Mouse (Mus musculus) forebrain, postnatal 0 days (tissue): ENCODE data around the gene Iqck. TPM values are rescaled to one million over a fixed set of nuclear protein-coding genes. Genes with fewer than 3 reads are reported as not detected.
A peak's percentile ranks its signal among the peaks of the same experiment; 100 is the strongest.

Experiments
- ATAC-seq: fragments of 200-750 bp; cut with Nextera tagmentation; 2 replicates; pipeline ENCODE4 v1.8.0; 2017; ENCODE audit warnings: mild to moderate bottlenecking, moderate library complexity
- DNase-seq: peaks from one replicate; pipeline ENCODE4 v3.0.0-alpha.2; 2015
- H3K27ac ChIP-seq: fragments of 300-500 bp; sonication (generic); 2 replicates; pipeline ENCODE4 v1.5.1; 2014; ENCODE audit warnings: low read depth, mild to moderate bottlenecking, antibody characterized with exemption, low read length, moderate library complexity, mixed read lengths
- H3K27me3 ChIP-seq: fragments of 300-500 bp; sonication (generic); 2 replicates; pipeline ENCODE4 v1.6.1; 2014; ENCODE audit warnings: mild to moderate bottlenecking, low read length, mixed read lengths; ENCODE audit not compliant: insufficient read depth
- H3K36me3 ChIP-seq: fragments of 300-500 bp; sonication (generic); 2 replicates; pipeline ENCODE4 v1.6.1; 2014; ENCODE audit warnings: mild to moderate bottlenecking, moderate library complexity; ENCODE audit not compliant: insufficient read depth
- H3K4me1 ChIP-seq: fragments of 300-500 bp; sonication (generic); 2 replicates; pipeline ENCODE4 v1.6.1; 2014; ENCODE audit warnings: antibody characterized with exemption; ENCODE audit not compliant: insufficient read depth
- H3K4me2 ChIP-seq: fragments of 300-500 bp; sonication (generic); 2 replicates; pipeline ENCODE4 v1.6.1; 2014; ENCODE audit warnings: low read depth, mild to moderate bottlenecking, moderate library complexity
- H3K4me3 ChIP-seq: fragments of 300-500 bp; sonication (generic); 2 replicates; pipeline ENCODE4 v1.5.1; 2014; ENCODE audit warnings: low read depth, low read length, mixed read lengths
- H3K9ac ChIP-seq: fragments of 300-500 bp; sonication (generic); 2 replicates; pipeline ENCODE4 v1.6.1; 2014; ENCODE audit warnings: mild to moderate bottlenecking
- H3K9me3 ChIP-seq: fragments of 300-500 bp; sonication (generic); 2 replicates; pipeline ENCODE4 v1.6.1; 2016; ENCODE audit warnings: low read length
- CTCF ChIP-seq: sonication (generic); IDR thresholded peaks from 2 replicates; pipeline ENCODE4 v1.5.1; 2016; ENCODE audit warnings: antibody characterized with exemption, control low read depth, low read depth
- WGBS: fragments of 180-500 bp; shearing (Covaris S2); extraction: QIAGEN DNeasy Blood & Tissue Kit; methylation state at CpG from one replicate; pipeline ENCODE4 v1.1.7; 2014; 5-methylcytosine and 5-hydroxymethylcytosine counted together
- polyA plus RNA-seq: library from polyadenylated mRNA; unstranded; fragments of >200 nt; fragmentation: Nextera tagmentation; extraction: Ambion mirVana; gene quantifications from 2 replicates; pipeline ENCODE4 v1.2.1, GENCODE M21; 2015
- total RNA-seq: library from RNA; depleted of rRNA; stranded (reverse); fragments of >200 nt; gene quantifications from 2 replicates; pipeline ENCODE4 v1.2.3, GENCODE M21; 2014

Gene Iqck
- total and polyA plus RNA-seq, 2 experiments from 2014 or later: 6.2 to 7.1 TPM

DNA sequence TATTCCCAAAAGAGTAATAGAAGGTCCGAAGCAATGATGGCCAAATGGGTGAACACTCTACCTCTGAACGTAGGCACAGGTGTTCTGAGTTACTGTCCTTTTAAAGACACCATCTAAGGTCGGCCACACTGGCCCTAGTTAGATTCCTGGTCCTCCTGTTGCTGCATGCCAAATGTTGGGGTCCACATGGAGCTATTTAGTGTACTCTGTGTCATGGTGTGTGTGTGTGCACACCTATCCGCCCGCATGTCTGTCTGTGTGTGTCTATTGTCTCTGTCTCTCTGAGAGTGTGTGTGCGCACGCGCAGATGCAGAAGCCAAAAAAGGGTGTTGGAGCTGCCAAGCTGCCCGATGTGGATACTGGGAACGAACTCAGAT lies 121.6 kb downstream of the Iqck start:
- peak overlapping the region; percentile 45; the same call in 1 of the 2 replicates for H3K4me2 ChIP-seq
- H3K9ac ChIP-seq: no peak overlapping the region
- peak overlapping the region; percentile 71 for H3K27ac ChIP-seq
- H3K9me3 ChIP-seq: no peaks in the 10 kb centered on the region
- no peak overlapping the region for H3K4me3 ChIP-seq
- ATAC-seq (no peak), DNase-seq (no peak)
- H3K4me1 ChIP-seq: peaks cover 7% of the 10 kb centered on the region; the same call in 1 of the 2 replicates
- no peak for TF ChIP-seq CTCF
- H3K27me3 ChIP-seq: no peaks in the 10 kb centered on the region
- no peaks in the 10 kb centered on the region; the same call in 1 of the 2 replicates for H3K36me3 ChIP-seq
- 66% methylated on average over 10 of the region's 10 CpGs for WGBS

DNA sequence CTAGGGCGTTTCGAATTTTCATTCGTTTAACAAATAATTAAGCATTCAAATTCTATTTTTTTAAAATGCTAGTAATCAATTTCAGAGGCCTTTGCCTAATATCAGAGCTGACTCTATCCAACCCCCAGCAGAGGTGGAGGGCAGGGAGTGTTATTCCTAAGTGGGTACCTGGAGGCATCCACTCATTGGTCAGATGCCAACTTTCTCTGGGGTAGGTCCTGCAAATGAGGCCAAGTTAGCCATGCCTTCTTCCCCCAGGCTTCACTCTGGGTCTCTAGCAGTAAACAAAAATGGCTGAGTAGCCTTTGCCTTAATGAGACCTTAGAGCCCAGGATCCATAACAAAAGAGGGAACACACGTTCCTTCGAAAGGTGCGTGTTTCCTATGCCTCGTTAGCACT lies 123.6 kb downstream of the Iqck start:
- no peak overlapping the region for H3K4me2 ChIP-seq
- H3K4me3 ChIP-seq: no peak overlapping the region
- no peak for DNase-seq
- TF ChIP-seq CTCF: no peak
- H3K9me3 ChIP-seq: no peaks in the 10 kb centered on the region
- 70% methylated on average over 7 of the region's 7 CpGs for WGBS
- no peak for ATAC-seq
- no peak overlapping the region for H3K27ac ChIP-seq
- H3K36me3 ChIP-seq: no peaks in the 10 kb centered on the region; the same call in 1 of the 2 replicates
- peaks cover 7% of the 10 kb centered on the region; the same call in 1 of the 2 replicates for H3K4me1 ChIP-seq
- H3K9ac ChIP-seq: no peak overlapping the region
- no peaks in the 10 kb centered on the region for H3K27me3 ChIP-seq

DNA sequence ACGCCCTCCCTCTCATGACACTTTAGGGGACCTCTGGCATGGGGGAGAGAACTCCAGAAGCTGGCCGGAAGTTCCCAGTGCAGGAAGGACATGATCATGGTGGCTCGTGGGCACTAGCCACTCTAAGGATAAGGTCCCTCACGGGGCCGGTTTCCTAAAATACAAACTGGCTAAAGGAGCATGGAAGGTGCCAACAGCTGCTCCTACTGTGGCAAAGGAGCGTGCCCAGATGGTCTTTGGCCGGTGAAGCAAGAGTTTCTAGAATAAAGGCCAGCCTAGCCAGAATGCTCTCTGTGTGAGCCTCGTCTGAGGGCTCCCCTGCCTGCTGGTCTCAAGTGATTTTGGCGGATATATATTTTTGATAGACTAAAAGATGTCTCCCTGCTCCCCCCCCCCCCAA lies 124.2 kb downstream of the Iqck start:
- TF ChIP-seq CTCF: no peak
- no peak overlapping the region for H3K27ac ChIP-seq
- no peaks in the 10 kb centered on the region for H3K9me3 ChIP-seq
- ATAC-seq: no peak
- H3K27me3 ChIP-seq: no peaks in the 10 kb centered on the region
- WGBS: 58% methylated on average over 9 of the region's 9 CpGs
- no peak overlapping the region for H3K4me2 ChIP-seq
- peaks cover 7% of the 10 kb centered on the region; the same call in 1 of the 2 replicates for H3K4me1 ChIP-seq
- no peak overlapping the region for H3K4me3 ChIP-seq
- no peak overlapping the region for H3K9ac ChIP-seq
- H3K36me3 ChIP-seq: no peaks in the 10 kb centered on the region; the same call in 1 of the 2 replicates
- no peak for DNase-seq

- no peak overlapping the region for H3K9ac ChIP-seq
- no peaks in the 10 kb centered on the region; the same call in 1 of the 2 replicates for H3K36me3 ChIP-seq
- DNase-seq: no peak
- no peaks in the 10 kb centered on the region for H3K27me3 ChIP-seq
- H3K4me3 ChIP-seq: no peak overlapping the region
- no peak for TF ChIP-seq CTCF
- H3K4me1 ChIP-seq: peaks cover 7% of the 10 kb centered on the region; the same call in 1 of the 2 replicates
- no peak for ATAC-seq
- no peak overlapping the region for H3K27ac ChIP-seq
- H3K9me3 ChIP-seq: no peaks in the 10 kb centered on the region
- H3K4me2 ChIP-seq: no peak overlapping the region
- 81% methylated on average over 4 of the region's 4 CpGs for WGBS
These were observed 125.8 kb downstream of the Iqck start for GRCm38 (mm10) chr7:118981346-118981745.

GRCm38 (mm10) chr7:118981831-118982230 lies 126.3 kb downstream of the Iqck start:
- H3K27ac ChIP-seq: no peak overlapping the region
- H3K4me3 ChIP-seq: no peak overlapping the region
- peaks cover 6% of the 10 kb centered on the region; the same call in 1 of the 2 replicates for H3K4me1 ChIP-seq
- WGBS: 90% methylated on average over 5 of the region's 5 CpGs
- no peaks in the 10 kb centered on the region; the same call in 1 of the 2 replicates for H3K36me3 ChIP-seq
- no peak for TF ChIP-seq CTCF
- no peaks in the 10 kb centered on the region for H3K9me3 ChIP-seq
- no peak overlapping the region for H3K9ac ChIP-seq
- DNase-seq (no peak), ATAC-seq (no peak)
- no peaks in the 10 kb centered on the region for H3K27me3 ChIP-seq
- H3K4me2 ChIP-seq: no peak overlapping the region

- no peak overlapping the region for H3K4me3 ChIP-seq
- ATAC-seq: no peak
These were observed 127.0 kb downstream of the Iqck start for GRCm38 (mm10) chr7:118982586-118982985.

GRCm38 (mm10) chr7:118983961-118984360 lies 128.4 kb downstream of the Iqck start:
- Histone ChIP-seq H3K36me3 (no peaks in the 10 kb centered on the region; the same call in 1 of the 2 replicates), H3K4me1 (no peaks in the 10 kb centered on the region), H3K4me3 (no peak overlapping the region), H3K9ac (no peak overlapping the region), H3K27me3 (no peaks in the 10 kb centered on the region), H3K27ac (no peak overlapping the region), H3K4me2 (no peak overlapping the region), H3K9me3 (no peaks in the 10 kb centered on the region)
- DNase-seq: peak; percentile 62
- no peak for TF ChIP-seq CTCF
- peak; percentile 70 for ATAC-seq
- WGBS: 55% methylated on average over 19 of the region's 19 CpGs

More at GRCm38 (mm10) chr7:118982586-118982985, 127.0 kb downstream of the Iqck start:
- Histone ChIP-seq H3K9ac (no peak overlapping the region), H3K4me2 (no peak overlapping the region), H3K27ac (no peak overlapping the region), H3K9me3 (no peaks in the 10 kb centered on the region), H3K4me1 (no peaks in the 10 kb centered on the region), H3K36me3 (no peaks in the 10 kb centered on the region; the same call in 1 of the 2 replicates), H3K27me3 (no peaks in the 10 kb centered on the region)
- WGBS: 91% methylated on average over 4 of the region's 4 CpGs
- TF ChIP-seq CTCF: no peak
- no peak for DNase-seq
